Mouse (Mus musculus) Patski (cell line): Measurements from ENCODE around the gene Myo5a. TPM values are rescaled to one million over a fixed set of nuclear protein-coding genes. Genes with fewer than 3 reads are reported as not detected.

Source experiments
- ATAC-seq: fragments of 100-300 bp; one replicate; pipeline ENCODE4 v1.8.0; 2021
- CTCF ChIA-PET: fragments of 350-600 bp; sonication (Branson Sonifier 250); formaldehyde crosslinking; loops from one replicate; lab custom pipeline; 2022; ENCODE audit warnings: inconsistent platforms; lab: Charles Lee
- POLR2A ChIA-PET: fragments of 350-600 bp; sonication (Branson Sonifier 250); formaldehyde crosslinking; loops from one replicate; lab custom pipeline; 2022; ENCODE audit warnings: antibody characterized with exemption, inconsistent platforms; lab: Charles Lee
- DNase-seq: peaks from one replicate; pipeline ENCODE4 v3.0.0-alpha.2; 2011; ENCODE audit warnings: low read depth, low spot score
- H3K27me3 ChIP-seq: fragments of 371-371 bp; one replicate; pipeline ENCODE4 v1.5.1; 2021
- CTCF ChIP-seq: fragments of 100-300 bp; IDR thresholded peaks from one replicate; pipeline ENCODE4 v1.5.1; 2021
- in situ Hi-C: fragments of 300-500 bp; cut with MboI; formaldehyde crosslinking; loops from 3 replicates; pipeline ENCODE4 v1.11.1; 2018; ENCODE audit warnings: low pct_unique_long_range_greater_than_20kb, mixed read lengths
- polyA plus RNA-seq: library from polyadenylated mRNA; unstranded; gene quantifications from one replicate; pipeline ENCODE4 v1.2.3, GENCODE M21; 2021

Myo5a gene
- polyA plus RNA-seq, 1 experiment from 2014 or later, result 48.3 TPM

GRCm38 (mm10) chr9:75219942-75220341 lies 149.1 kb downstream of the Myo5a start:
- ChIA-PET POLR2A (interaction anchor here (0.6 kb wide), 1 partner anchor 331 kb away, joined by 3 read pairs; no protein-coding TSS in a partner anchor), CTCF (interaction anchor here (0.7 to 1.2 kb wide), 2 partner anchors 8 to 20 kb away, joined by 3 to 4 read pairs; no protein-coding TSS in a partner anchor)
- in situ Hi-C loops, result no loop called here
- no peaks in the 10 kb centered on the region for H3K27me3 ChIP-seq
- ATAC-seq (no peak), DNase-seq (no peak)
- no peak for TF ChIP-seq CTCF

GRCm38 (mm10) chr9:75221420-75222287 lies 150.8 kb downstream of the Myo5a start:
- H3K27me3 ChIP-seq, result no peaks in the 10 kb centered on the region
- in situ Hi-C loops, result no loop called here
- no peak for DNase-seq
- ChIA-PET POLR2A (interaction anchor here (1.0 kb wide), 1 partner anchor 16 kb away, joined by 3 read pairs; no protein-coding TSS in a partner anchor), CTCF (interaction anchor here (1.0 to 1.5 kb wide), 3 partner anchors 10 to 15 kb away, joined by 3 read pairs; partner anchors contain the start of gene Myo5c)
- peak; percentile 99 for ATAC-seq
- TF ChIP-seq CTCF, result no peak

- peak; percentile 66 for ATAC-seq
- POLR2A ChIA-PET, result interaction anchor here (0.7 kb wide), 2 partner anchors 59 to 70 kb away, joined by 4 to 5 read pairs; no protein-coding TSS in a partner anchor
- CTCF ChIA-PET, result interaction anchor here (0.6 to 1.1 kb wide), 5 partner anchors 10 to 182 kb away, joined by 3 to 4 read pairs (median 3); no protein-coding TSS in a partner anchor
Measured at GRCm38 (mm10) chr9:75231841-75232746, 161.3 kb downstream of the Myo5a start, which contains the start of gene Myo5c. Gene Myo5c (plus strand): TSS chr9:75232020.

GRCm38 (mm10) chr9:75232860-75233259 lies 162.0 kb downstream of the Myo5a start:
- TF ChIP-seq CTCF, result no peak
- in situ Hi-C loops, result no loop called here
- no peaks in the 10 kb centered on the region for H3K27me3 ChIP-seq
- ATAC-seq (no peak), DNase-seq (no peak)
- POLR2A ChIA-PET, result interaction anchor here (0.7 kb wide), 2 partner anchors 58 to 70 kb away, joined by 4 to 5 read pairs; no protein-coding TSS in a partner anchor
- CTCF ChIA-PET, result interaction anchor here (1.0 to 1.1 kb wide), 2 partner anchors 12 to 23 kb away, joined by 3 to 4 read pairs; no protein-coding TSS in a partner anchor

More at GRCm38 (mm10) chr9:75231841-75232746, 161.3 kb downstream of the Myo5a start, which contains the start of gene Myo5c:
- H3K27me3 ChIP-seq, result no peaks in the 10 kb centered on the region
- no peak for TF ChIP-seq CTCF
- no peak for DNase-seq
- in situ Hi-C loops, result no loop called here

DNA sequence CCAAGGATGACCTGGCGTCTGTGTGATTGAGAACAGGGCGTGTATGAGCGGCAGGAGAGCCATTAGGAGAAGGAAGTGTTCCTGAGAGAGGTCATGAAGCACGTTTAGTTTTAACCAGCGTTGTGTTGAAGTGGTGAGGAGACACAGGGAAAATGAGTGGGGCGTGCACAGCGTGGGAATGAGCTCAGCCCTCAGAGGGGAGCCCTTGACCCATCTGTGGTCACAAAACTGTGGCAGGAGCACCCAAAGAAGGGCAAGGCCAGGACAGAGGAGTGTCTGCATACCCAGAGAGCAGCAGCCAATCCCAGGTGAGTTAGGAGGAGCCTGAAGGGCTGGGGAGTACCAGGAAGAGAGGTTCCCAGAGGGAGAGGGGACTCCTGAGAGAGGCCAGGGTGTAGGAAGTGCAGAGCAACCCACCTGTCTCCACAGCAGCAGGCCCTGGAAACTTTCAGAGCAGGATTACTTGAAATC lies 163.5 kb downstream of the Myo5a start:
- in situ Hi-C loops, result no loop called here
- DNase-seq (no peak), ATAC-seq (no peak)
- ChIA-PET POLR2A (no interaction called here), CTCF (interaction anchor here (1.6 kb wide), 1 partner anchor 11 kb away, joined by 3 read pairs; no protein-coding TSS in a partner anchor)
- no peaks in the 10 kb centered on the region for H3K27me3 ChIP-seq
- no peak for TF ChIP-seq CTCF

- CTCF ChIA-PET, result interaction anchor here (1.6 kb wide), 1 partner anchor 11 kb away, joined by 3 read pairs; no protein-coding TSS in a partner anchor
- no peak for ATAC-seq
- POLR2A ChIA-PET, result no interaction called here
- TF ChIP-seq CTCF, result no peak
- H3K27me3 ChIP-seq, result no peaks in the 10 kb centered on the region
- DNase-seq, result no peak
- in situ Hi-C loops, result no loop called here
Measured at GRCm38 (mm10) chr9:75234983-75235627, 164.3 kb downstream of the Myo5a start.

GRCm38 (mm10) chr9:75235696-75236095 lies 164.9 kb downstream of the Myo5a start:
- in situ Hi-C loops, result no loop called here
- ChIA-PET CTCF (interaction anchor here (1.6 to 2.0 kb wide), 3 partner anchors 11 to 186 kb away, joined by 3 to 5 read pairs (median 3); no protein-coding TSS in a partner anchor), POLR2A (no interaction called here)
- TF ChIP-seq CTCF, result no peak
- no peaks in the 10 kb centered on the region for H3K27me3 ChIP-seq
- no peak for ATAC-seq
- no peak for DNase-seq

- DNase-seq (peak; percentile 86), ATAC-seq (peak; percentile 93)
- CTCF ChIA-PET, result interaction anchor here (1.0 to 2.0 kb wide), 6 partner anchors 10 to 187 kb away, joined by 3 to 5 read pairs (median 3); no protein-coding TSS in a partner anchor
- TF ChIP-seq CTCF, result no peak
- POLR2A ChIA-PET, result no interaction called here
- H3K27me3 ChIP-seq, result no peaks in the 10 kb centered on the region
- in situ Hi-C loops, result no loop called here
Measured at GRCm38 (mm10) chr9:75236416-75237308, 165.8 kb downstream of the Myo5a start.
